Mouse (Mus musculus): ENCODE measurements around the gene Cyp2a4. TPM values are rescaled to one million over a fixed set of nuclear protein-coding genes. Genes with fewer than 3 reads are reported as not detected.

Cyp2a4 gene
- not detected for total RNA-seq (2023)

GRCm38 (mm10) chr7:26306926-26307325 is at the start of gene Cyp2a4:
Gene Cyp2a4, plus strand, starts transcription at chr7:26307169.

DNA sequence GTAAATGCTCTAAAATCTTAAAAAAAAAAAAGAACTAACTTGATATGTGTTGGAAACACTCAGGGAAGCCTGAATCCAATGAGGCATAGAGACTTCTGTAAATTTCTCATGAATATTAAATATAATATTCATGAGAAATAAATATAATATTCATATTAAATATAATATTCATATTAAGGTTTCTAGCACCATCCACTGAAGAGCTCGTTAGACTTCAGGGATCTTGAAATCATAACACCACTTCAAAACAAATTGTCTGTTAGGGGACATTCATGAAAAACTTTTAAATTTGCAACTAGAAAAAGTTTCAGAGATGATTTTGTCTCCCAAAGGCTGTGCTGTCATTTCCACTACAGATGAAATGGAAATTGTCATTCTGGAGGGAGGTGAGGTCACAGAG is 46.9 kb upstream of the Cyp2a4 start, which contains the start of gene Vmn1r184:
TSS of gene Vmn1r184 (plus strand) at position 301 of the 400 bp plus-strand sequence.

Other genes with a start within 250 kb of the Cyp2a4 start
- gene Cyp2b13, start 245.7 kb upstream of the Cyp2a4 start, total RNA-seq (2023) = not detected
- gene Cyp2b9, start 133.8 kb upstream of the Cyp2a4 start, total RNA-seq (2023) = under 1 TPM; 0.22 to 0.31 TPM
- not detected for gene Vmn1r184, start 46.8 kb upstream of the Cyp2a4 start, total RNA-seq (2023)
- not detected for gene Nlrp9c, start 96.5 kb downstream of the Cyp2a4 start, total RNA-seq (2023)
- not detected for gene Nlrp4a, start 127.9 kb downstream of the Cyp2a4 start, total RNA-seq (2023)
- gene Nlrp9a, start 227.9 kb downstream of the Cyp2a4 start, total RNA-seq (2023) = not detected